Mouse (Mus musculus): ENCODE measurements around the gene Hoxa5.

DNA sequence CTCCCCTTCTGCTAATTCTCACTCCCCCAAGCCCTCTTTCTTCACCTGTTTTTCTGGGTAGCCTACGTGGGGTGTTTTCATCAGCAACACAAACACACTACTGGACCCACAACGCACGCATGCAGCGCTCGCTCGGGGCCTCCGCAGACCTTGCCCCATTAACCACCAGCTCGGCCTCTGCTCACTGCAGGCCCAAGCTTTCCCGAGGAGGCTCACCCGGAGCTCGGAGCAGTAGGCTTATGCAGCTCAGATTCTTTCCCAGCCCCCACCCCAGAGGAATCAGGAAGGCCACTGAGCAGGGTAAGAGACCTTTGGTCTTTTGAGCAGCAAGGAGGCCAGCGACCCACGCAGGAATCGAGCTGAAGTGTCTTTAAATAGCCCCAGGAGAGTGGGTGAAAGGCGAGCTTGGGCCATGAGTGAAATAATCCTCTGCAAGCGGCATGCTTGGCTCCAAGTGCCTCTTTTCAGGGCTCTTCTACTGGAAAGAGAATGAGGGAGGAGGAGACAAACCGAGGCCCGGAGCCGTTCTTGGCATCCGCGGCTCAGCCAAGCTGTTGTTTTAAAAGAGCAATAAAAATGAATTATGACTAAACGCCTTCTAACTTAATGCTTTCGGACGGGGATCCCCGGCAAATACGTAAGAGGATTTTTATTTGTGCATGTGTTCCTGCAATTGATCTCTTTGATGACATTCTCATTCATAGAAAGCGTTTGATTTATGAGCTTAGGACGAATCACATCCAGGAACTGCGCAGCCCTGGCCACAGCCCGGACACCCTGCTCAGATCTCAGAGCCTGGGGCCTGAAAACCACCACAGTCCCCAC lies 43.7 kb downstream of the Hoxa5 start:
- TF ChIP-seq POLR2A (IDR thresholded peaks at IDR 0.05; ENCODE audit: low read depth, low read length) = no peak
- TF ChIP-seq JUND (conservative IDR thresholded peaks at IDR 0.05; ENCODE audit: low read depth, low read length) = no peak
- no peak for TF ChIP-seq USF1 (IDR thresholded peaks at IDR 0.05; ENCODE audit: low read depth, low read length)
- no peak for TF ChIP-seq CTCF (conservative IDR thresholded peaks at IDR 0.05 in 1 of 2, IDR thresholded peaks at IDR 0.05 in 1 of 2; ENCODE audit: low read depth in 2 of 2, low read length in 2 of 2)
- TF ChIP-seq PAX5 (IDR thresholded peaks at IDR 0.05; ENCODE audit: low read length) = no peak
- TF ChIP-seq EP300 (IDR thresholded peaks at IDR 0.05; ENCODE audit: low read length) = no peak
- TF ChIP-seq ZNF384 (IDR thresholded peaks at IDR 0.05; ENCODE audit: low read depth, low read length) = no peak
- no peak for TF ChIP-seq MAFK (IDR thresholded peaks at IDR 0.05; ENCODE audit: insufficient replicate concordance, low read length)
- no peak for TF ChIP-seq ELF1 (IDR thresholded peaks at IDR 0.05; ENCODE audit: low read depth, low read length)
- TF ChIP-seq SMC3 (IDR thresholded peaks at IDR 0.05; ENCODE audit: low read depth, low read length) = no peak
